Mouse (Mus musculus): ENCODE data around the gene Ltbp3.

DNA sequence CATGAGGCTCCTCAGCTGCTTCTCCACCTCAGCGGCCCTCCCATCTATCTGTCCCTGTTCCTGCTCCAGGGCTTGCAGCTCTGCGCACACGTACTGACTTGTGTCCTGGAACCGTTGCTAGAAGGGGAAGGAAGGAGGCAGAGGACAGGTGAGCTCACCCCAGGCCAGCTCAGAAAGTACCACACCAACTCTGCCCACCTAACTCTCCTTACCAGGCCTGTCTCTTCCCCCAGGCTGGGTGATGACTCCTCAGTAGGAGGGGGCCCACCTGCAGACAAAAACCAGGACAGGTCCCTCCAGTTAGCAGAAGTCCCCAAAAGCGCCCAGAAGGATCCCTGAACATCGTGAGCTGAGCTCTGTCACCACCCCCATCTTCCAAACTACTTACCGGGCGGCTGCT is 30.1 kb upstream of the Ltbp3 start:
- no peak for TF ChIP-seq POLR2A (IDR thresholded peaks at IDR 0.05; ENCODE audit: insufficient read depth, low read depth, low read length)
- TF ChIP-seq CTCF (IDR thresholded peaks at IDR 0.05; ENCODE audit: insufficient read depth, low read depth, low read length) = no peak

All from olfactory bulb, adult 2 months (tissue).